Comparison of ENCODE assay signal across 10 mouse cellular contexts in the genomic region with DNA sequence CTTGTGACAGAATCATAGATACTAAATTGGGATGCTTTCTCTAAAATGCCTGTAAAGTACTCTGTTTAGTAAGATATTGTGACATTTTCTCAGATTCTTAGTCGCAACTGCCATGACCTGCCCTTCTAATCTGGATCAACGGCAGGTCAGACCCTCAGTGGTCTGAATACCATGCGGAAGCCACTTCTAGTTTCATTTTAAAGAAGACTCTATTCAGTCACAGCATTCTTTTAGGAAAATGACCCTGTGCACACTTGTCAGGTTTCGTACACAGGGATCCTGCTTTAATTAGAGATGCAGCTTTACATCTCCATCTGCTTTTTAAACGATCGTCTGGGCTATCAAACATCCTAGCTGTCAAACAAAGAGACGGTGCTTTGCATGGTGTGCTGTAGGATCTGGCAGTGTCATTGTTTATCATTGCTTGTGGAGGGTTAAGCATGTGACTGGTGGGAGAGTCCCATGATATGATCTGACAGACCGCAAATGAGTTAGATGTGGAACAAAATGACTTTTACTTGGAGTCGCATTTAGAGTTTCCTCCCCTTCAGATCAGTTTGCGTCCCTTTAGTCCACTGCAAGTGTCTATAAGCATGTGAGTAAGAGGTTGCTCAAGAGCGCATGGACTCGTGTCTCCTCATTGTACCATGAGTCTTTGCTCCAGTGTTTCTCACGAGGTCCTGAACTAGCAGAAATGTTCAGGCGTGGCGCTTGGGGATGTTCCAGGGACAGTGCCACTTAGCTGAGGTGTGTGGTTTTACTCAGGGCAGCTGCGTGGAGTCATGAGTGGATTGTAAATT. TPM values are rescaled to one million over a fixed set of nuclear protein-coding genes. Genes with fewer than 3 reads are reported as not detected.
A peak's percentile ranks its signal among the peaks of the same experiment; 100 is the strongest.
DNase-seq lines count a peak whose midpoint lies in the region; ATAC-seq lines count a peak whose summit lies in the region.
"Had no signal": no experiment of that assay in that cellular context is flagged by ENCODE, and none has a peak within 500 bp of the region (broad histone marks: within the 10 kb centered on the region; RNA-seq: fewer than 3 reads in every experiment).

No protein-coding gene starts in this region.

- no peak overlapping the region for H3K4me3 ChIP-seq in heart, embryonic 12.5 days
- no peak overlapping the region for H3K4me3 ChIP-seq in liver, embryonic 15.5 days (replicated peaks)
- H3K4me3 ChIP-seq: embryonic facial prominence, embryonic 12.5 days; limb, embryonic 13.5 days had no signal

- no peak overlapping the region for H3K9ac ChIP-seq in heart, embryonic 12.5 days
- H3K9ac ChIP-seq in liver, embryonic 15.5 days: no peak overlapping the region
- H3K9ac ChIP-seq: embryonic facial prominence, embryonic 12.5 days; limb, embryonic 13.5 days had no signal

- no peak for ATAC-seq in heart, embryonic 12.5 days (ENCODE audit: insufficient number of reproducible peaks, low FRiP score)
- ATAC-seq in liver, embryonic 15.5 days (ENCODE audit: insufficient read depth): no peak

- H3K4me2 ChIP-seq in heart, embryonic 12.5 days: no peak overlapping the region
- H3K4me2 ChIP-seq in liver, embryonic 15.5 days: peak overlapping the region; percentile 48
- H3K4me2 ChIP-seq: embryonic facial prominence, embryonic 12.5 days had no signal

- no peak overlapping the region for H3K27ac ChIP-seq in heart, embryonic 12.5 days (ENCODE audit: poor library complexity, severe bottlenecking)
- H3K27ac ChIP-seq in liver, embryonic 15.5 days (replicated peaks): no peak overlapping the region
- H3K27ac ChIP-seq: embryonic facial prominence, embryonic 12.5 days; limb, embryonic 13.5 days had no signal

- no peaks in the 10 kb centered on the region for H3K9me3 ChIP-seq in heart, embryonic 12.5 days (replicated peaks)
- no peaks in the 10 kb centered on the region for H3K9me3 ChIP-seq in liver, embryonic 15.5 days (replicated peaks)
- H3K9me3 ChIP-seq: embryonic facial prominence, embryonic 12.5 days; limb, embryonic 13.5 days had no signal

- H3K4me1 ChIP-seq in heart, embryonic 12.5 days (replicated peaks): peaks cover 34% of the 10 kb centered on the region
- peaks cover 48% of the 10 kb centered on the region for H3K4me1 ChIP-seq in liver, embryonic 15.5 days (replicated peaks)

- 77% methylated on average over 16 of the region's 16 CpGs for WGBS in heart, embryonic 12.5 days
- WGBS in liver, embryonic 15.5 days (ENCODE audit: insufficient replicate concordance): 55% methylated on average over 16 of the region's 16 CpGs

- no peaks in the 10 kb centered on the region for H3K27me3 ChIP-seq in heart, embryonic 12.5 days (replicated peaks)
- no peaks in the 10 kb centered on the region for H3K27me3 ChIP-seq in liver, embryonic 15.5 days
- H3K27me3 ChIP-seq: embryonic facial prominence, embryonic 12.5 days; limb, embryonic 13.5 days had no signal

- peaks cover 23% of the 10 kb centered on the region for H3K36me3 ChIP-seq in heart, embryonic 12.5 days
- H3K36me3 ChIP-seq in liver, embryonic 15.5 days (replicated peaks): peaks cover 25% of the 10 kb centered on the region

- DNase-seq in heart, adult 11 months: peak; percentile 94
- DNase-seq in urinary bladder, postnatal 14 days (ENCODE audit: low spot score): peak; percentile 14
- no peak for DNase-seq in urinary bladder, adult 18-20 months (ENCODE audit: low spot score in 2 of 2)
- DNase-seq in thymus, postnatal 4 days: peak; percentile 17
- no peak for DNase-seq in Muller cell, postnatal 12 days (ENCODE audit: inconsistent ontology term)
- DNase-seq in frontal cortex, postnatal 10 days (ENCODE audit: low spot score in 2 of 2): no peak

RNA-seq across cellular contexts. Expression of a gene that starts 3.5 kb away (rescaled TPM):
- polyA plus RNA-seq in heart, embryonic 12.5 days (2016; fragmentation: Nextera tagmentation; extraction: Ambion mirVana): 28.9 and 29.3 TPM in 2 replicates
- 7.8 and 8.2 TPM in 2 replicates for polyA plus RNA-seq in liver, embryonic 15.5 days (2015; fragmentation: Nextera tagmentation; extraction: Ambion mirVana)

RNA-seq across cellular contexts. Expression of a gene that starts 39.9 kb away (rescaled TPM):
- not detected in 2 replicates for polyA plus RNA-seq in heart, embryonic 12.5 days (2016; fragmentation: Nextera tagmentation; extraction: Ambion mirVana)
- polyA plus RNA-seq in liver, embryonic 15.5 days (2015; fragmentation: Nextera tagmentation; extraction: Ambion mirVana): 0.05 TPM in 1 of 2 replicates, not detected in the other
- polyA plus RNA-seq: limb, embryonic 13.5 days had no signal

Comparison
In these comparisons a context has a peak if more than half of its experiments do, and no peak if none do; other contexts are left out.
1. DNase-seq: peak in heart, adult 11 months (single experiment), urinary bladder, postnatal 14 days (single experiment) and thymus, postnatal 4 days (single experiment); none in urinary bladder, adult 18-20 months (0 of 2), Muller cell, postnatal 12 days (single experiment) and frontal cortex, postnatal 10 days (0 of 2).